15 mouse cellular contexts compared by ENCODE assay signal in the genomic region with DNA sequence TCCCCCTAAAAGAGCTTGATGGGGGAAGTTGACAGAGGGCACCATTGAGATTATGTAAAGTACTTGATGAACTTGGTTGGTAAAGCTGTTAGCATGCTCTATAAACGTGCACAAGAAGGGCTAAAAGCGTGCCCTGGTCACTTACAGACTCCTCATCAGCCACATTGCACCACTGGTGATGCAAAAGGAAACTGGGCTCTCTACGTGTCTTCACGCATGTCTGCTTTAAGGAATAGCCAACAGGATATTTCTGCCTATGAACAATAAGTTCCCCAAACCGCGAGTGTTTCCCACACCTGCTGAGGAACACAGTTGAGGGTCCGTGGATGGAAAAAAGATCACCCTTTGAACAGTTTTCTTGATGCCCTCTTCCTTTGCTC. TPM values are rescaled to one million over a fixed set of nuclear protein-coding genes. Genes with fewer than 3 reads are reported as not detected.
DNase-seq lines count a peak whose midpoint lies in the region; ATAC-seq and TF ChIP-seq lines count a peak whose summit lies in the region.
"Had no signal": no experiment of that assay in that cellular context is flagged by ENCODE, and none has a peak within 500 bp of the region (broad histone marks: within the 10 kb centered on the region; RNA-seq: fewer than 3 reads in every experiment).

No protein-coding gene starts in this region.

- H3K36me3 ChIP-seq in heart, embryonic 12.5 days: no peaks in the 10 kb centered on the region
- no peaks in the 10 kb centered on the region for H3K36me3 ChIP-seq in midbrain, embryonic 15.5 days (replicated peaks)

- ATAC-seq in heart, embryonic 12.5 days (ENCODE audit: insufficient number of reproducible peaks, low FRiP score): no peak
- ATAC-seq in midbrain, embryonic 15.5 days (replicated peaks): no peak
- ATAC-seq: Patski had no signal

- TF ChIP-seq POLR2A in cortical plate, adult 2 months (IDR thresholded peaks at IDR 0.05; ENCODE audit: extremely low read depth, insufficient read depth, low read length): no peak

- no peak overlapping the region for H3K9ac ChIP-seq in heart, embryonic 12.5 days
- H3K9ac ChIP-seq in midbrain, embryonic 15.5 days: no peak overlapping the region

- H3K4me2 ChIP-seq in heart, embryonic 12.5 days: peak overlapping the region; percentile 21; the same call in 1 of the 2 replicates
- H3K4me2 ChIP-seq in midbrain, embryonic 15.5 days: peak overlapping the region; percentile 31

- 63% methylated on average over 7 of the region's 7 CpGs for WGBS in heart, embryonic 12.5 days
- 47% methylated on average over 7 of the region's 7 CpGs for whole genome bisulfite sequencing in midbrain, embryonic 15.5 days

- DNase-seq in heart, adult 9 months (ENCODE audit: low spot score in 2 of 2): no peak
- DNase-seq in lung, adult 18-20 months: peak; percentile 23 to 48
- DNase-seq in lung, postnatal 10 days: no peak
- no peak for DNase-seq in thymus, adult 18-20 months
- DNase-seq in left cerebral cortex, adult 9 months (ENCODE audit: low spot score in 2 of 2): no peak
- DNase-seq: adrenal gland, postnatal 14 days; cerebellum, adult 2 months; heart, postnatal 10 days had no signal

- no peak overlapping the region for H3K27ac ChIP-seq in heart, embryonic 12.5 days (ENCODE audit: poor library complexity, severe bottlenecking)
- peak overlapping the region; percentile 57 for H3K27ac ChIP-seq in cortical plate, adult 2 months (ENCODE audit: insufficient read depth, low read length)
- peak overlapping the region; percentile 1; the same call in 1 of the 2 replicates for H3K27ac ChIP-seq in midbrain, embryonic 15.5 days
- H3K27ac ChIP-seq: kidney, postnatal 0 days had no signal

- H3K4me3 ChIP-seq in heart, embryonic 12.5 days: no peak overlapping the region
- no peak overlapping the region for H3K4me3 ChIP-seq in cortical plate, adult 2 months (ENCODE audit: insufficient read depth, low read length)
- no peak overlapping the region for H3K4me3 ChIP-seq in midbrain, embryonic 15.5 days

- H3K4me1 ChIP-seq in heart, embryonic 12.5 days (replicated peaks): peaks cover 26% of the 10 kb centered on the region
- 0 out of 2 replicates have a peak, but pooled peaks cover 1% of the 10 kb centered on the region for H3K4me1 ChIP-seq in cortical plate, adult 2 months (ENCODE audit: control insufficient read depth, insufficient read depth, low read length)
- peaks cover 29% of the 10 kb centered on the region for H3K4me1 ChIP-seq in midbrain, embryonic 15.5 days

- no peaks in the 10 kb centered on the region for H3K9me3 ChIP-seq in heart, embryonic 12.5 days (replicated peaks)
- no peaks in the 10 kb centered on the region for H3K9me3 ChIP-seq in midbrain, embryonic 15.5 days

- peaks cover 10% of the 10 kb centered on the region; the same call in 1 of the 2 replicates for H3K27me3 ChIP-seq in heart, embryonic 12.5 days (replicated peaks)
- H3K27me3 ChIP-seq in midbrain, embryonic 15.5 days (replicated peaks): peaks cover 3% of the 10 kb centered on the region; the same call in 1 of the 2 replicates
- H3K27me3 ChIP-seq: Patski had no signal

- TF ChIP-seq CTCF in cortical plate, adult 2 months (IDR thresholded peaks at IDR 0.05; ENCODE audit: extremely low read depth, insufficient read depth, low read length): no peak

RNA-seq across cellular contexts. Expression of a gene that starts 1.7 kb away (rescaled TPM):
- 6.3 and 9.1 TPM in 2 replicates for polyA plus RNA-seq in heart, embryonic 12.5 days (2016; fragmentation: Nextera tagmentation; extraction: Ambion mirVana)
- polyA plus RNA-seq in cortical plate, adult 2 months (2012; rRNA removed): 76.7 and 88.6 TPM in 2 replicates
- polyA plus RNA-seq in midbrain, embryonic 15.5 days (2015; fragmentation: Nextera tagmentation; extraction: Ambion mirVana): 7.3 and 9.1 TPM in 2 replicates

RNA-seq across cellular contexts. Expression of a gene that starts 51.1 kb away (rescaled TPM):
- polyA plus RNA-seq in heart, embryonic 12.5 days (2016; fragmentation: Nextera tagmentation; extraction: Ambion mirVana): not detected in 2 replicates
- polyA plus RNA-seq in cortical plate, adult 2 months (2012; rRNA removed): not detected in 2 replicates
- polyA plus RNA-seq in midbrain, embryonic 15.5 days (2015; fragmentation: Nextera tagmentation; extraction: Ambion mirVana): not detected in 2 replicates
- polyA plus RNA-seq: cerebellum, adult 2 months; embryonic facial prominence, embryonic 11.5 days; kidney, postnatal 0 days; Patski; urinary bladder, adult 2 months had no signal

Comparison
In these comparisons a context has a peak if more than half of its experiments do, and no peak if none do; other contexts are left out.
1. DNase-seq: peak in lung, adult 18-20 months (2 of 2); none in heart, adult 9 months (0 of 2), lung, postnatal 10 days (single experiment), thymus, adult 18-20 months (0 of 2) and left cerebral cortex, adult 9 months (0 of 2).